Mouse (Mus musculus) myocyte (in vitro differentiated cells): ENCODE data around the gene Aifm3. TPM values are rescaled to one million over a fixed set of nuclear protein-coding genes. Genes with fewer than 3 reads are reported as not detected.
"Not testable (repeated sequence)": the region's sequence is repeated elsewhere in the genome, so short reads cannot be mapped to it uniquely, and the experiment has no call there.

Experiments
- H3K27me3 ChIP-seq: one replicate; pipeline ENCODE4 v1.6.1; 2011; ENCODE audit not compliant: control insufficient read depth, insufficient read depth, insufficient read length
- H3K36me3 ChIP-seq: one replicate; pipeline ENCODE4 v1.6.1; 2011; ENCODE audit not compliant: control insufficient read depth, insufficient read depth
- H3K4me2 ChIP-seq: one replicate; pipeline ENCODE4 v1.6.1; 2011; ENCODE audit warnings: low read depth, control low read depth
- H3K4me3 ChIP-seq: one replicate; pipeline ENCODE4 v1.5.1; 2011; ENCODE audit warnings: mild to moderate bottlenecking, control low read depth, moderate library complexity
- H3K79me2 ChIP-seq: one replicate; pipeline ENCODE4 v1.6.1; 2011; ENCODE audit not compliant: control insufficient read depth, insufficient read depth
- H3ac ChIP-seq: one replicate; pipeline ENCODE4 v1.6.1; 2011; ENCODE audit not compliant: control insufficient read depth, insufficient read length
- CEBPB ChIP-seq: IDR thresholded peaks from 2 replicates; pipeline ENCODE4 v1.6.1; 2011; ENCODE audit warnings: mild to moderate bottlenecking, moderate library complexity; ENCODE audit not compliant: poor library complexity, insufficient read depth, severe bottlenecking
- E2F4 ChIP-seq: IDR thresholded peaks from one replicate; pipeline ENCODE4 v1.6.1; 2011; ENCODE audit warnings: mild to moderate bottlenecking, control low read depth, moderate library complexity; ENCODE audit not compliant: insufficient read depth
- MAX ChIP-seq: IDR thresholded peaks from one replicate; pipeline ENCODE4 v1.6.1; 2011; ENCODE audit warnings: low read depth, mild to moderate bottlenecking, control low read depth
- MYOD1 ChIP-seq, 3 experiments: IDR thresholded peaks; one replicate each; pipeline ENCODE4 v1.6.1; 2011; ENCODE audit warnings: control low read depth in 2 of 3, low read depth in 2 of 3, mild to moderate bottlenecking in 2 of 3, moderate library complexity in 1 of 3; ENCODE audit not compliant: insufficient read length in 2 of 3, control insufficient read depth in 1 of 3
- MYOG ChIP-seq, 3 experiments: IDR thresholded peaks; one replicate each; pipeline ENCODE4 v1.6.1; 2011; ENCODE audit warnings: control low read depth in 2 of 3, low read depth in 2 of 3, mild to moderate bottlenecking in 2 of 3; ENCODE audit not compliant: insufficient read length in 2 of 3, control insufficient read depth in 1 of 3, insufficient read depth in 1 of 3
- POLR2A ChIP-seq: IDR thresholded peaks from one replicate; pipeline ENCODE4 v1.6.1; 2011; ENCODE audit warnings: low read depth, mild to moderate bottlenecking, control low read depth, moderate library complexity; ENCODE audit not compliant: insufficient read length
- POLR2AphosphoS2 ChIP-seq: IDR thresholded peaks from one replicate; pipeline ENCODE4 v1.6.1; 2011; ENCODE audit warnings: low read depth, control low read depth; ENCODE audit not compliant: insufficient read length
- REST ChIP-seq: IDR thresholded peaks from one replicate; pipeline ENCODE4 v1.6.1; 2011; ENCODE audit warnings: mild to moderate bottlenecking, control low read depth, moderate library complexity; ENCODE audit not compliant: insufficient read depth, insufficient read length
- SRF ChIP-seq: IDR thresholded peaks from one replicate; pipeline ENCODE4 v1.6.1; 2011; ENCODE audit warnings: low read depth; ENCODE audit not compliant: control insufficient read depth, insufficient read length
- TCF12 ChIP-seq: IDR thresholded peaks from one replicate; pipeline ENCODE4 v1.6.1; 2011; ENCODE audit warnings: mild to moderate bottlenecking, control low read depth; ENCODE audit not compliant: poor library complexity, insufficient read depth, severe bottlenecking
- TCF3 ChIP-seq: IDR thresholded peaks from one replicate; pipeline ENCODE4 v1.6.1; 2011; ENCODE audit warnings: low read depth, control low read depth; ENCODE audit not compliant: insufficient read length
- USF1 ChIP-seq: IDR thresholded peaks from one replicate; pipeline ENCODE4 v1.6.1; 2011; ENCODE audit warnings: low read depth, mild to moderate bottlenecking, control low read depth, moderate library complexity
- polyA plus RNA-seq: library from polyadenylated mRNA; unstranded; fragments of >200 nt; fragmentation: generic; extraction: Trizol; gene quantifications from one replicate; pipeline ENCODE4 v1.2.1, GENCODE M21; 2012; ENCODE audit warnings: missing spikeins

Aifm3 gene
- polyA plus RNA-seq, 1 experiment = 0.02 TPM

DNA sequence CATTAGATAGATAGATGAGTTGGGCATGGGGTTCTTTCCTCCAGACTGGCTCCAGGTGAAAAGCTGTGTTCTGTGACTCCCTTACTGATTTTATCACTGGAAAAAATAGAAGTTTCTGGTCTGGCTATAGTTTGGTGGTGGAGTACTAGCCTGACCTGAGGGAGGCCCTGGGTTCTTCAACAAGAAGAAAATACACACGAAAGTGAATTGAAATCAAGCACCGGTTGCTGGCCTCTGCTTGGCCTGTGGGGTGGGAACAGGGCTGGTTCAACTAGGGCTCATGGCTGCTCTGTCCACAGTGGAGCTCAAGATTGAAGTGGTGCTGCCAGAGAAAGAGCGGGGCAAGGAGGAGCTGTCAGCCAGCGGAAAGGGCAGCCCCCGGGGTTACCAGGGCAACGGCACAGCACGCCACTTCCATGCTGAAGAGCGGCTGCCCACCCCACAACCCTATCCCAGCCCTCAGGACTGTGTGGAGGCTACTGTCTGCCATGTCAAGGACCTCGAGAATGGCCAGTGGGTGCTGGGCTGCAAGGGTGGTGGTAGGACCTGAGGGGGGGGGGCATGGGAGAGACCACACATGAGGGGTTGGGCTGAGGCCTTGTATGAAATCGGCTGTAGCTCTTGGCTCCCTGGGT, 10.0 kb downstream of the Aifm3 start:
- H3K4me3 ChIP-seq = no peak overlapping the region
- no peak overlapping the region for H3ac ChIP-seq
- no peaks in the 10 kb centered on the region for H3K79me2 ChIP-seq
- no peak for TF ChIP-seq POLR2AphosphoS2
- H3K27me3 ChIP-seq = peaks cover 44% of the 10 kb centered on the region
- H3K36me3 ChIP-seq = no peaks in the 10 kb centered on the region
- no peak overlapping the region for H3K4me2 ChIP-seq

DNA sequence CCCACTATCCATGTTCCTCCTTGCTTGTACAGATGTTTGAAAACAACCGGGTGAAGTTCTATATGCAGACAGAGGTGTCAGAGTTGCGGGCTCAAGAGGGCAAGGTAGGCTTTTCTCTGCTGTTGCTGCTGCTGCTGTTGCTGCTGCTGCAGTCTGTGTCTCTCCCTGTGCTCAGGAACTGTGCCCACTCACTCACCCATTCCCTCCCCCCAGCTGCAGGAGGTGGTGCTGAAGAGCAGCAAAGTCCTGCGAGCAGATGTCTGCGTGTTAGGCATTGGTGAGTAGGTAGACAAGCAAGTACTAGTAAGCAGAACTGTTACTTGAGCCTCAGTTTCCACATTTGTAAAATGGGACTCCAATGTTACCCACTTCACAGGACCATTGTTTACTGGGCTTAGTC, 13.3 kb downstream of the Aifm3 start:
- TF ChIP-seq MAX = no peak
- TF ChIP-seq SRF = no peak
- TF ChIP-seq E2F4 = no peak
- no peak for TF ChIP-seq REST
- TF ChIP-seq POLR2AphosphoS2 = no peak
- no peak for TF ChIP-seq TCF3
- no peak for TF ChIP-seq CEBPB
- TF ChIP-seq MYOG (IDR thresholded peaks at IDR 0.05; ENCODE audit: control insufficient read depth in 1 of 3, insufficient read depth in 1 of 3, insufficient read length in 2 of 3, low read depth in 2 of 3) = no peak
- no peak for TF ChIP-seq MYOD1 (IDR thresholded peaks at IDR 0.05; ENCODE audit: control insufficient read depth in 1 of 3, insufficient read length in 2 of 3, low read depth in 2 of 3)
- Histone ChIP-seq H3K36me3 (no peaks in the 10 kb centered on the region), H3ac (no peak overlapping the region)

DNA sequence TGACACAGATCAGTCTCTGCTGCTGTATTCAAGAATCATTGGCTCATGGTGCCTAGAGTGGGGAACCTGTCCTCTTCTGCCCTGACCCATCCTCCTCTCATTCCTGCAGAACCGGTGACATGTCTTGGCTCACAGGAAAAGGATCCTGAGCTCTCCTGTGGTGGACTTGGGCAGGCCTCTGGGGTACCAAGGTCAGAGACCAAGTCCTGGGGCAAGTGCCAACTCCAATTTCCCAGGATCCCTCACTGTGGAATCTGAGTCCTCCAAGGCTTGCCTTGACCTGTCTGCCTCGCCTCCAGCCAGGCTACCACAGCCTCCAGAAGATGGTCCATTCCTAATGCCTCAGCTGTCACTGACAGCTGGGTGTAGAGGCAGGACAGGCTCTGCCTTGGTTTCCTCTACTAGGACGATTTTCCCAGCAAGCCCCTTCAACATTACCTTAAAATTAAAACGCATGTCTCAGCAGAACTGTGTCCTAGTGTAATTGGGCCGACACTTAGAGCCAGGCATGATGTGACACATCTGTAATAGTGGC, 17.7 kb downstream of the Aifm3 start:
- TF ChIP-seq MAX (no peak), TCF3 (peak; percentile 41), E2F4 (no peak), POLR2AphosphoS2 (no peak), CEBPB (no peak), SRF (no peak), MYOG (IDR thresholded peaks at IDR 0.05; ENCODE audit: control insufficient read depth in 1 of 3, insufficient read depth in 1 of 3, insufficient read length in 2 of 3, low read depth in 2 of 3) (peak in 2 of 3 experiments; percentile 71 to 83), POLR2A (no peak), TCF12 (no peak), MYOD1 (IDR thresholded peaks at IDR 0.05; ENCODE audit: control insufficient read depth in 1 of 3, insufficient read length in 2 of 3, low read depth in 2 of 3) (peak in 2 of 3 experiments; percentile 73 to 74), USF1 (no peak), REST (no peak)
- peaks cover 20% of the 10 kb centered on the region for H3K79me2 ChIP-seq
- H3K4me2 ChIP-seq = no peak overlapping the region
- no peak overlapping the region for H3ac ChIP-seq
- H3K27me3 ChIP-seq = peaks cover 37% of the 10 kb centered on the region
- H3K36me3 ChIP-seq = peaks cover 5% of the 10 kb centered on the region
- no peak overlapping the region for H3K4me3 ChIP-seq

More for the DNA sequence above, 13.3 kb downstream of the Aifm3 start:
- Histone ChIP-seq H3K79me2 (no peaks in the 10 kb centered on the region), H3K4me3 (no peak overlapping the region), H3K4me2 (no peak overlapping the region), H3K27me3 (peaks cover 64% of the 10 kb centered on the region)

DNA sequence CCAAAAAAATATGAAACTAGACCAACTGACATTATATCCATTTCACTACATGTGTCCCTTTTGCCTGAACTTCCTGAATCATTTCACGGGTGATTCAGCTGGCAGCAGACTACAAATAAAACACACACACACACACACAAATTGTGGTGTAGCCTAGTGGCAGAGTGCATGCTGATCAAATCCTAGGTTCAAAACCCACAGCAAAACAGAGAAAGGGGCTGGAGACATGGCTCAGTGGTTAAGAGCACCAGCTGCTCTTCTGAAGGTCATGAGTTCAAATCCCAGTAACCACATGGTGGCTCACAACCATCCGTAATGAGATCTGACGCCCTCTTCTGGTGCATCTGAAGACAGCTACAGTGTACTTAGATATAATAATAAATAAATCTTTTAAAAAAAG, 18.6 kb downstream of the Aifm3 start:
- Histone ChIP-seq H3K4me2 (peak overlapping the region; percentile 63), H3K4me3 (peak overlapping the region; percentile 78), H3K27me3 (peaks cover 27% of the 10 kb centered on the region), H3K79me2 (peaks cover 20% of the 10 kb centered on the region), H3ac (peak overlapping the region; percentile 26)
- not testable (repeated sequence) for H3K36me3 ChIP-seq

DNA sequence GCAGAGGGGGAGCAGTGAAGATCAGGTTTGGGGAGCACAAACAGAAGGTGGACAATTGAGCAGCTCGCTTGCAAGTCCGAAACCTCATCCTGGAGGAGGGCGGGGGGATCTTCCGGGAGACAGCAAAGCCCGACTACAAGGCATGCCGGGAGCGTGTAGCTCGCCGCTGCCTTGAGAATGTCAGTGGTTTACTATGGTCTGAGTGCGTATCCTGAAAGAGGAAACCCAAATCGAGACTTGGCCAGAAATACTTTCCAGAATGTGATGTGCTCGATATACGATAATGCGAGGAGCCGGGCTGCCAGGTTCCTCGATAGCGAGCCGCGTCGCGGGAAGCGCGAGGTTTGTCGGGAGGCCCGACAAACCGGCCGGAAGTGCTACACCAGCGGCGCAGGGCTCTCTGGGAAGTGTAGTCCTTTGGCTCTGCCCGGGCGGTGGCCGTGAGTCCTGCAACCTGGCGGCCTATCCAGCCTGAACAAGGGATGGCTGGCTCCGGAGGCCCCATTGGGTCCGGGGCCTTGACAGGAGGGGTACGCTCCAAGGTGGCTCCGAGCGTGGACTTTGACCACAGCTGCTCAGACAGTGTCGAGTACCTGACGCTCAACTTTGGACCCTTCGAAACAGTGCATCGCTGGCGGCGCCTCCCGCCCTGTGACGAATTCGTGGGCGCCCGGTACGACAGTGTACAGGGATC, 19.3 kb downstream of the Aifm3 start, which contains the start of gene Lztr1:
Lztr1 (plus strand) TSS at position 143 of the 694 bp plus-strand sequence.
- H3K4me2 ChIP-seq = peak within 1 kb of the TSS; percentile 87
- peak within 1 kb of the TSS; percentile 26 for H3ac ChIP-seq
- H3K27me3 ChIP-seq = peaks cover 21% of the 10 kb centered on the region
- TF ChIP-seq MAX = no peak
- TF ChIP-seq MYOD1 (IDR thresholded peaks at IDR 0.05; ENCODE audit: control insufficient read depth in 1 of 3, insufficient read length in 2 of 3, low read depth in 2 of 3) = no peak
- no peak for TF ChIP-seq USF1
- no peak for TF ChIP-seq CEBPB
- no peak for TF ChIP-seq SRF
- TF ChIP-seq E2F4 = peak; percentile 68
- TF ChIP-seq MYOG (IDR thresholded peaks at IDR 0.05; ENCODE audit: control insufficient read depth in 1 of 3, insufficient read depth in 1 of 3, insufficient read length in 2 of 3, low read depth in 2 of 3) = peak in 1 of 3 experiments; percentile 33
- peak; percentile 46 for TF ChIP-seq POLR2AphosphoS2
- TF ChIP-seq TCF12 = no peak
- TF ChIP-seq TCF3 = no peak
- no peak for TF ChIP-seq REST
- peak; percentile 61 for TF ChIP-seq POLR2A
- peaks cover 14% of the 10 kb centered on the region for H3K36me3 ChIP-seq
- H3K79me2 ChIP-seq = peaks cover 20% of the 10 kb centered on the region
- peak within 1 kb of the TSS; percentile 78 for H3K4me3 ChIP-seq
